Mouse (Mus musculus) megakaryocyte progenitor cell, adult 5-6 weeks (primary cell): ENCODE measurements around the gene Srsf6. TPM values are rescaled to one million over a fixed set of nuclear protein-coding genes. Genes with fewer than 3 reads are reported as not detected.
A peak's percentile ranks its signal among the peaks of the same experiment; 100 is the strongest.
"Not testable (repeated sequence)": the region's sequence is repeated elsewhere in the genome, so short reads cannot be mapped to it uniquely, and the experiment has no call there.

Source experiments
- ATAC-seq: replicated peaks from 2 replicates; pipeline ENCODE4 v1.8.0; 2016; ENCODE audit warnings: mild to moderate bottlenecking, moderate TSS enrichment, inconsistent platforms; ENCODE audit not compliant: poor library complexity
- total RNA-seq, 2 experiments: library from RNA; stranded (forward) in 1 of 2; stranded (reverse) in 1 of 2; fragments of 157-497, 149-512 nt in 1 of 2; fragments of 200-1000 nt in 1 of 2; gene quantifications; 2 replicates each; pipeline versions ENCODE4 v1.2.3 to v1.2.4; 2015 to 2017

Gene Srsf6
- total RNA-seq (2015) (239 and 254 TPM in 2 replicates), total RNA-seq (2017) (221 and 260 TPM in 2 replicates)

- peak; percentile 65 for ATAC-seq
Measured at GRCm38 (mm10) chr2:162931123-162931673, at the start of gene Srsf6. TSS of gene Srsf6 (plus strand) at chr2:162931528.

- ATAC-seq: no peak
Measured at GRCm38 (mm10) chr2:162884101-162884500, 47.2 kb upstream of the Srsf6 start.

- ATAC-seq: no peak
Measured at GRCm38 (mm10) chr2:162887121-162887520, 44.2 kb upstream of the Srsf6 start.

GRCm38 (mm10) chr2:162888677-162889076 lies 42.7 kb upstream of the Srsf6 start:
- ATAC-seq: no peak

- ATAC-seq: no peak
Measured at GRCm38 (mm10) chr2:162889191-162889590, 42.1 kb upstream of the Srsf6 start.

GRCm38 (mm10) chr2:162889731-162890130 lies 41.6 kb upstream of the Srsf6 start:
- ATAC-seq: no peak

GRCm38 (mm10) chr2:162892979-162893378 lies 38.3 kb upstream of the Srsf6 start:
- not testable (repeated sequence) for ATAC-seq

GRCm38 (mm10) chr2:162899256-162899655 lies 32.1 kb upstream of the Srsf6 start:
- ATAC-seq: peak; percentile 63

GRCm38 (mm10) chr2:162899880-162900589 lies 31.3 kb upstream of the Srsf6 start:
- no peak for ATAC-seq

GRCm38 (mm10) chr2:162900590-162900916 lies 30.8 kb upstream of the Srsf6 start:
- no peak for ATAC-seq

- no peak for ATAC-seq
Measured at GRCm38 (mm10) chr2:162905902-162906301, 25.4 kb upstream of the Srsf6 start.

- ATAC-seq: no peak
Measured at GRCm38 (mm10) chr2:162908052-162908491, 23.3 kb upstream of the Srsf6 start.

GRCm38 (mm10) chr2:162914040-162914439 lies 17.3 kb upstream of the Srsf6 start:
- no peak for ATAC-seq

- ATAC-seq: peak; percentile 42
Measured at GRCm38 (mm10) chr2:162914519-162914918, 16.8 kb upstream of the Srsf6 start.

GRCm38 (mm10) chr2:162919926-162920325 lies 11.4 kb upstream of the Srsf6 start:
- no peak for ATAC-seq

- peak; percentile 96 for ATAC-seq
Measured at GRCm38 (mm10) chr2:162922183-162922582, 9.1 kb upstream of the Srsf6 start.

GRCm38 (mm10) chr2:162922834-162923233 lies 8.5 kb upstream of the Srsf6 start:
- 0 out of 2 replicates have a peak, but pooled peaks have one; percentile 29 for ATAC-seq

- no peak for ATAC-seq
Measured at GRCm38 (mm10) chr2:162924126-162924525, 7.2 kb upstream of the Srsf6 start.

- ATAC-seq: peak; percentile 15; the same call in 1 of the 2 replicates
Measured at GRCm38 (mm10) chr2:162927918-162928585, 3.3 kb upstream of the Srsf6 start.

- no peak for ATAC-seq
Measured at GRCm38 (mm10) chr2:162929704-162930103, 1.6 kb upstream of the Srsf6 start.

GRCm38 (mm10) chr2:162930516-162931122 lies 709 bp upstream of the Srsf6 start:
- ATAC-seq: peak; percentile 10; the same call in 1 of the 2 replicates
